Mouse (Mus musculus): ENCODE measurements at regions not wholly inside any gene's neighbourhood (a gene's known extent, or its start where the extent isn't known, plus 50 kb on each side); places are given as distances from the start of the nearest gene placed in this dataset.

DNA sequence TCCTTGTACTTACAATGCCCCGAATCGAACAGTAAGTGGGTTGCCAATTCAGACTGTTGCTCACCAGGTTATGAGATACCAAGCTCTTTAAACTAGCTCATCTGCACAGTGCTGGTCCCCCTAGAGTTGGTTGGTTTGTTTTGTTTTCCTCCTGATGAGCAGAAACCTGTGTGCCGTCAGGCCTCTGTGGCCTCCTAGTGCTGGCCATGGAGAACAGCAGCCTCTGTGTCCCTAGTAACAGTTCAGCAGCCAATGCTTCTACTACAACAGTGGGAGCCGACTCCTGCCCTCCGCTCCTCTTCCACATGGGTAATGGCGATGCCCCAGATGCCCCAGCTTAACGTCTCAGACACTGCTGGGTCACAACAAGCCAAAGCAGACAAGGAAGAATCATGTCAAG lies 209.5 kb upstream of the Mkln1 start:
- peak; percentile 58 for ATAC-seq (ENCODE audit: poor library complexity, severe bottlenecking)

- no peak for ATAC-seq (ENCODE audit: poor library complexity, severe bottlenecking)
Measured at GRCm38 (mm10) chr6:31190070-31190469, 208.5 kb upstream of the Mkln1 start.

- ATAC-seq (ENCODE audit: poor library complexity, severe bottlenecking), result peak; percentile 46; the same call in 1 of the 2 replicates
Measured at GRCm38 (mm10) chr6:31190628-31191373, 207.7 kb upstream of the Mkln1 start.

DNA sequence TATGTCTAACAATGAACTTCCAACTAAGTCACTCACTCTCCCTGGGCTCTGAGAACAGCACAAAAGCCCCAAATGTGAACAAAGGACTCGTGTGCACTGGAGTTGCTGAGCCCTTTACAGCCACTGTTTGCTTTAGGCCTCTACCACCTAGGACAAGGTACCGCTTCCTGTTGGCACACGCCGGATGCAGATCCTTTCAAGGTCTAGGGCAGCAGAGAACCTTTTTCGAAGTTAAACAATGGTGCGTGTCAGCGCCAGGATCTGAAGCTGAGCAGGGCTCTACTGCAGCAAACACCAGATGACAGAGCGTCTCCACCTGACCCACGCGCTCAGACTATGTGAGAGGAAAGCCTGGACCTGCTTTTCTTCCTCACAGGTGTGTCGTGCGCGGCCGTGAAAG lies 207.0 kb upstream of the Mkln1 start:
- 0 out of 2 replicates have a peak, but pooled peaks have one; percentile 17 for ATAC-seq (ENCODE audit: poor library complexity, severe bottlenecking)

- ATAC-seq (ENCODE audit: poor library complexity, severe bottlenecking), result no peak
Measured at GRCm38 (mm10) chr6:31192197-31192596, 206.3 kb upstream of the Mkln1 start.

- no peak for ATAC-seq (ENCODE audit: poor library complexity, severe bottlenecking)
Measured at GRCm38 (mm10) chr6:31193202-31193601, 205.3 kb upstream of the Mkln1 start.

GRCm38 (mm10) chr6:31197631-31198338 lies 200.8 kb upstream of the Mkln1 start:
- no peak for ATAC-seq (ENCODE audit: poor library complexity, severe bottlenecking)

- ATAC-seq (ENCODE audit: poor library complexity, severe bottlenecking), result no peak
Measured at GRCm38 (mm10) chr6:31198340-31198739, 200.2 kb upstream of the Mkln1 start.

GRCm38 (mm10) chr6:31200705-31201104 lies 197.8 kb upstream of the Mkln1 start:
- no peak for ATAC-seq (ENCODE audit: poor library complexity, severe bottlenecking)

- no peak for ATAC-seq (ENCODE audit: poor library complexity, severe bottlenecking)
Measured at GRCm38 (mm10) chr6:31201375-31201972, 197.1 kb upstream of the Mkln1 start.

DNA sequence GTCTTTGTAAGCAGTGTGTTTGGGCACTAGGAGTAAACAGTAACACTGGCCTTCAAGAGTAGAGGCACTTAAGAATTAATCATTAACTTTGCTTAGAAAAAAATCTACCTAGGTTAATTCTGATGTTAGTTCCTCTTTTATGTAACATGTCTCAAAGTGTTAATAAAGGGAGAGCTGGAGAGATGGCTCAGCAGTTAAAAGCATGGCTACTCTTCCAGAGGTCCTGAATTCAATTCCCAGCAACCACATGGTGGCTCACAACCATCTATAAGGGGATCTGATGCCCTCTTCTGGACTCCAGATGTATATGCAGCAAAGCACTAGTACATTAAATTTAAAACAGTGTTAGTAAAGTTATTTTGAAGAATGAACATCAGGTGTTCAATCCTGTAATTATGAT lies 195.9 kb upstream of the Mkln1 start:
- no peak for ATAC-seq (ENCODE audit: poor library complexity, severe bottlenecking)

DNA sequence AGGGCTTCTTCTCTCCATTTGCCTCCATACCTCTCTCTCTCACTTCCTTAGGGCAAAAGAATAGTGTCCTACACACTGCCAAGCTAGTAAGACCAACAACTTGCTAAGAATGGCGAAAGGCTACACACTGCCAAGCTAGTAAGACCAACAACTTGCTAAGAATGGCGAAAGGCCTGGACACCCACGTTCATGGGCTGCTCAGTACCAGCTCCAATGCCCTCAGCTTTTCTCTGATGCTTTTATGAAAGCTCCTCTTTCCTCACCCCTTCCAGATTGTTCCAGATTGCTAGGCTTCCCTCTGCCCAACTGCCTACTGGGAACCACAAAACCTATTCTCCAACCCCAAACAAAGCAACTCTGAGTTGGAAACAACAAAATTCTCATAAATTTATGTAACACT lies 194.1 kb upstream of the Mkln1 start:
- no peak for ATAC-seq (ENCODE audit: poor library complexity, severe bottlenecking)

- ATAC-seq (ENCODE audit: poor library complexity, severe bottlenecking), result no peak
Measured at GRCm38 (mm10) chr6:31204839-31205238, 193.7 kb upstream of the Mkln1 start.

DNA sequence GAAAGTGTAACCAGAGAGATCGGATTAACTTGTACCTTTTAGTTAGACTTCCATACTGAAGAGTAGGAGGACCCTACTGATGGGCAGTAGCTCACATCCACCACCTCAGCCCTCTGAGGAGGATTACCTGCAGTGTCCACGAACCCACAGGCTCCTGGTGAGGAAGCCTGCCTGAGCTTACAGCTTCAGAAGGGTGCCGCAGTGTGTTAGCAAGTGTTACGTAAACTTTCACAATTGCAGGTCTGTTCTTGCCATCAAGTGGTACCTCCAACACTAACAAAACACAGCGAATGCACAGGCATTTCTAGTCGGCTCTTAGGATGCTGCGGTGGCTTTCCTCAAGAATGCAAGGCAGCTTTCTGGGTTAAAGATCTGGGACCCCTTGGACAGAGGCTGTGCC lies 192.4 kb upstream of the Mkln1 start:
- no peak for ATAC-seq (ENCODE audit: poor library complexity, severe bottlenecking)

GRCm38 (mm10) chr6:31207231-31207630 lies 191.3 kb upstream of the Mkln1 start:
- ATAC-seq (ENCODE audit: poor library complexity, severe bottlenecking), result no peak

DNA sequence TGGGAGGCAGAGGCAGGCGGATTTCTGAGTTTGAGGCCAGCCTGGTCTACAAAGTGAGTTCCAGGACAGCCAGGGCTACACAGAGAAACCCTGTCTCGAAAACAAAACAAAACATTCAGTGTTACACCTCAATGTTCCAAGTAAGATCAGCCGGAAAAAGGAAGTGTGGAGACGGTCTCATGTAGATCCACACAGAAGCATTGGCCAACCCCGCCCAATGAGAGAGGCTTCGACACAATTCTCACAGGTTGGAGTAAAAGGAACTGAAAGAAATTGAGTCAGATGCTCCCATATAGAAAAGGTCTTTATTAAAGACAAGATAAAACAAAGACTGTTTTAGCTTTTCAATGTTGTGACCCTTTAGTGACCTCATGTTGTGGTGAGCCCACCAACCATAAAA lies 190.3 kb upstream of the Mkln1 start:
- ATAC-seq (ENCODE audit: poor library complexity, severe bottlenecking), result peak; percentile 76

DNA sequence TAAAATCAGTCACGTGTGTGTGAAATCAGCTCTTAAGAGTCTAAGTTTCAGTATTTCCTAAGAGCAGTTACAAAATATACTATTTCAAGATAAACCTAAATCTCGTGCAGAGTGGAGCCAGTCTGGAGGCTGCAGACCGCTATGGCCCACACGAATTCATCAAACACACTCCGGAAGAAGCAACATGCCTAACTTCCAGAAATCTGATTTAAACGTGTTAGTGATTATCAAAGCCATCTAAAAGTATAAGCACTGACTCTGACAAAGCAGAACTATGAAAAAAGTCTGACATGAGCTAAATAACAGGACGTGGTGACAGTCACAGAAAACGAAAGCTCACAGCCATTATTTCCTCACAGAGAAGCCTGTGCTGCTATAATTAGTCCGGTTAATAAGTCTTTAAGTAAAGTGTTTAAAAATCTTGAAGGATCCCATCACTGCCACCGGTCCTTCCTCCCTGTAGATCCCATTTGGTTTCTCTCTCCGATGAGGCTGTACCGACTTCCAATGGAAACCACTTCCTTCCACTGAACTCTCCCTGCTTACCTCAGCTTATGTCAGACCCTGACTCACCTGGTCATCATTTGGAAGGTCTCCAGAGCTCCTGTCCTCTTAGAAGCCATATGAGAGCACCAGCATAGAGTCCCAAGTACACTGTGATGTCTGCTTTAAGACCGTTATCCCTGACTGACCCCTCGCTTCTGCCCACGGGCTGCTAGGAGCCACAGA lies 189.0 kb upstream of the Mkln1 start:
- peak; percentile 59 for ATAC-seq (ENCODE audit: poor library complexity, severe bottlenecking)

DNA sequence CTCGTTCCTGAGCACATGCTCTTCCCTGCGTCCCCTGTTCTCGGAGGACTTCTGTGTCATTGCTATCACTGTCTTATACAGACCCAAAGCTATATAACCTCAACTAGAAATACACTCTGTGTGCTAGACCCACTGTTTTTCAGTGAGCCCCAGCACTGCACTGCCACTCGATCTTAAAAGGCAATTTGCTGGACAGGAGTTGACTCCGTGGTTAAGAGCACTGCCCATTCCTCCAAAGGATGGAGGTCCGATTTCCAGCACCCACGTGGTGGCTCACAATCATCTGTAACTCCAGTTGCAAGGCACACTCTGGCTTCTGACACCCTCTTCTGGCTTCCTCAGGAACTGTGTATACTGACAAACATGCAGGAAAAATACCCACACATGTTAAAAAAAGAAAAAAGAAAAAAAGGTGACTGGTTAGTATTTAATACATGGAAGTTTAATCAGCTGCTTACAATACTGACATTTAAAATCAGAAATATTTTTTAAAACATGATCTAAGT lies 188.3 kb upstream of the Mkln1 start:
- ATAC-seq (ENCODE audit: poor library complexity, severe bottlenecking), result no peak

DNA sequence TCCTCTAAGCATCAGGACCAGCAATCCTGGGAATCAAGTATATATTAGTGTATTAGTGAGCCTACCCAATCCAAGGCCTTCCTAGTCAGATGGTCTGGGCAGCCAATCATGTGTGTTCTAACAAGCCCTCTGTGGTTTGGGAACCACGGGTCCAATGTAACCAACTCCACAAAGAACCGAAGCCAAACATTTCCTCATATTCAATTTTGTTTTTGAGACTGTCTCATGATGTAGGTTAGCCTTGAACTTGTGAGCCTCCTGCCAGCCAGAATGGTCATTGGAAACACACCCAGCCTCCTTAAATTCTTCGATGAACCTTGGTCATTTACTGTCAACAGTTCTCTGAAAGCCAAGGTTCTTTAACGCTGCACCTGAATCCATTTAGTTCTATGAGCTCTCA lies 187.4 kb upstream of the Mkln1 start:
- no peak for ATAC-seq (ENCODE audit: poor library complexity, severe bottlenecking)

DNA sequence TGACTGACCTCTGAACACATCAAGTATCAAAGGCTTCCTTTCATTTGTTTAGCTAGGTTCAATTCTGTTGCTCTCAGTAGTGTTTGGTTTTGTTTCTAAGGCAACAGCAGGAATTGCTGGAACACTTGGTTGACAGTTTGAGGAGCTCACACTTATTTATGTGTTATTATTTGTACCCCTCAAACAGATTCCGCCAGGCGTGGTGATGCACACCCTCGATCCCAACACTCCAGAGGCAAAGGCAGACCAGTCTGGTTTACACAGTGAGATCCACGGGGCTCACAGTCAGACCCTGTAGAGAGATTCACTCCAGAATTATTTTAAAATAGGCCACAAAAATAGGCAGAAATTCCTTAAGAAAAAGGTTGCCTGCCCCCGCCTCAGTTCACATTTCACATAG lies 186.9 kb upstream of the Mkln1 start:
- no peak for ATAC-seq (ENCODE audit: poor library complexity, severe bottlenecking)

GRCm38 (mm10) chr6:31212080-31212479 lies 186.5 kb upstream of the Mkln1 start:
- ATAC-seq (ENCODE audit: poor library complexity, severe bottlenecking), result no peak
